Mouse (Mus musculus): ENCODE data around the gene Tpst1. TPM values are rescaled to one million over a fixed set of nuclear protein-coding genes. Genes with fewer than 3 reads are reported as not detected.

Gene Tpst1
- polyA plus RNA-seq, 1 experiment, result 10.9 TPM

GRCm38 (mm10) chr5:130046100-130046499, 27.0 kb upstream of the Tpst1 start:
- no peaks in the 10 kb centered on the region; the same call in 1 of the 2 replicates for H3K4me1 ChIP-seq (ENCODE audit: control insufficient read depth, insufficient read depth, insufficient read length)
- no peak overlapping the region for H3K4me3 ChIP-seq (ENCODE audit: extremely low read depth, insufficient read depth, insufficient read length)
- no peak overlapping the region for H3K27ac ChIP-seq (ENCODE audit: insufficient read depth, low read length)
- WGBS, result 82% methylated on average over 7 of the region's 7 CpGs
- no peaks in the 10 kb centered on the region for H3K27me3 ChIP-seq (ENCODE audit: control insufficient read depth, insufficient read depth, low read length)
- DNase-seq (ENCODE audit: low read depth in 1 of 2, low spot score in 2 of 2), result no peak
- H3K36me3 ChIP-seq (ENCODE audit: control insufficient read depth, insufficient read depth, low read length), result peaks cover 37% of the 10 kb centered on the region
- TF ChIP-seq CTCF (IDR thresholded peaks at IDR 0.05; ENCODE audit: extremely low read depth, insufficient read depth, insufficient read length, insufficient replicate concordance) (no peak), POLR2A (IDR thresholded peaks at IDR 0.05; ENCODE audit: low read depth, low read length) (no peak)

DNA sequence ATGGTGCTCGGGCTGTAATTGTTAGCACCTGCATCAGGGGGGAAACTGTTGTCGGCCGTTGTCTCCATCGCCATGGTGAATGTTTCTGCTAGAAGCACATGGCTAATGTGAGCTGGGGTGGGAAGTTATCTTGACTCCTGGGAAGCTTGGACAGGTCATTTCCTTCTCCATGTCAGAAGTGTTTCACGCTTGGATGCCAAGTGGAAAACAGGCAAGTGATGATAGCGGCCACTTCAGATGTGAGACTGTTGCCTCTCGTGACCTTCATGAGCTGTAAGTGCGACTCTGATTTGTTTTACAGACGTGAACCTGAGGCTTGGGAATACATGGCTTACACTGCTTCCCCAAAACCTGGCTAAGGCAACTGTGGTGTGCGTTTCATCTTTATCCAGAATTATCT, 26.5 kb upstream of the Tpst1 start:
- TF ChIP-seq CTCF (IDR thresholded peaks at IDR 0.05; ENCODE audit: extremely low read depth, insufficient read depth, insufficient read length, insufficient replicate concordance), result no peak
- TF ChIP-seq POLR2A (IDR thresholded peaks at IDR 0.05; ENCODE audit: low read depth, low read length), result no peak
- 93% methylated on average over 10 of the region's 10 CpGs for WGBS
- peaks cover 38% of the 10 kb centered on the region for H3K36me3 ChIP-seq (ENCODE audit: control insufficient read depth, insufficient read depth, low read length)

DNA sequence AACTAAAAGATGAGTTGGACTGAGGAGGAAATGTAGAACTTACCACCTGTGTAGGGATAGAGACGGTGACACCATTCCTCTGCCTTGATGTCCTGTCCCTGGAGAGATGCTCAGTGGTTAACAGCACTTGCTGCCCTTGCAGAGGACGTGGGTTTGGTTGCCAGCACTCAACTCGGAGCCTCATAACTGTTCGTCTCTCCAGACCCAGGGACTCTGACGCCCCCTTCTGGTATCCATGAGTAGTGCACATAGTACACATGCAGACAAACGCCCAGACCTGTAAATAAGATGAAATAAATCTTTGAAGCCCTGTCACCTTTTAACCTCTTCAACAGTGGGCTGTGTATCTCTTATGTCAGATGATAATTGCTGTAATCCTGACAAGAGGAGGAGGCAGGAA, 26.1 kb upstream of the Tpst1 start:
- H3K4me3 ChIP-seq (ENCODE audit: extremely low read depth, insufficient read depth, insufficient read length), result no peak overlapping the region
- H3K36me3 ChIP-seq (ENCODE audit: control insufficient read depth, insufficient read depth, low read length), result peaks cover 39% of the 10 kb centered on the region
- no peaks in the 10 kb centered on the region; the same call in 1 of the 2 replicates for H3K4me1 ChIP-seq (ENCODE audit: control insufficient read depth, insufficient read depth, insufficient read length)
- no peak overlapping the region for H3K27ac ChIP-seq (ENCODE audit: insufficient read depth, low read length)
- no peaks in the 10 kb centered on the region for H3K27me3 ChIP-seq (ENCODE audit: control insufficient read depth, insufficient read depth, low read length)
- TF ChIP-seq POLR2A (IDR thresholded peaks at IDR 0.05; ENCODE audit: low read depth, low read length), result no peak
- peak; percentile 18; the same call in 1 of the 2 replicates for TF ChIP-seq CTCF (IDR thresholded peaks at IDR 0.05; ENCODE audit: extremely low read depth, insufficient read depth, insufficient read length, insufficient replicate concordance)
- WGBS, result 81% methylated on average over 6 of the region's 6 CpGs
- DNase-seq (ENCODE audit: low read depth in 1 of 2, low spot score in 2 of 2), result no peak

More for the DNA sequence above, 26.5 kb upstream of the Tpst1 start:
- H3K4me3 ChIP-seq (ENCODE audit: extremely low read depth, insufficient read depth, insufficient read length), result no peak overlapping the region
- no peaks in the 10 kb centered on the region for H3K27me3 ChIP-seq (ENCODE audit: control insufficient read depth, insufficient read depth, low read length)
- H3K27ac ChIP-seq (ENCODE audit: insufficient read depth, low read length), result no peak overlapping the region
- H3K4me1 ChIP-seq (ENCODE audit: control insufficient read depth, insufficient read depth, insufficient read length), result no peaks in the 10 kb centered on the region; the same call in 1 of the 2 replicates
- no peak for DNase-seq (ENCODE audit: low read depth in 1 of 2, low spot score in 2 of 2)

GRCm38 (mm10) chr5:130048786-130049520, 24.2 kb upstream of the Tpst1 start:
- Histone ChIP-seq H3K27me3 (ENCODE audit: control insufficient read depth, insufficient read depth, low read length) (no peaks in the 10 kb centered on the region), H3K4me3 (ENCODE audit: extremely low read depth, insufficient read depth, insufficient read length) (no peak overlapping the region), H3K27ac (ENCODE audit: insufficient read depth, low read length) (peak overlapping the region; percentile 35), H3K36me3 (ENCODE audit: control insufficient read depth, insufficient read depth, low read length) (peaks cover 30% of the 10 kb centered on the region), H3K4me1 (ENCODE audit: control insufficient read depth, insufficient read depth, insufficient read length) (no peaks in the 10 kb centered on the region; the same call in 1 of the 2 replicates)
- no peak for DNase-seq (ENCODE audit: low read depth in 1 of 2, low spot score in 2 of 2)
- 86% methylated on average over 15 of the region's 15 CpGs for WGBS
- TF ChIP-seq POLR2A (IDR thresholded peaks at IDR 0.05; ENCODE audit: low read depth, low read length) (no peak), CTCF (IDR thresholded peaks at IDR 0.05; ENCODE audit: extremely low read depth, insufficient read depth, insufficient read length, insufficient replicate concordance) (no peak)

- WGBS, result 90% methylated on average over 6 of the region's 6 CpGs
- Histone ChIP-seq H3K27me3 (ENCODE audit: control insufficient read depth, insufficient read depth, low read length) (no peaks in the 10 kb centered on the region), H3K36me3 (ENCODE audit: control insufficient read depth, insufficient read depth, low read length) (peaks cover 28% of the 10 kb centered on the region), H3K4me1 (ENCODE audit: control insufficient read depth, insufficient read depth, insufficient read length) (no peaks in the 10 kb centered on the region; the same call in 1 of the 2 replicates), H3K27ac (ENCODE audit: insufficient read depth, low read length) (no peak overlapping the region), H3K4me3 (ENCODE audit: extremely low read depth, insufficient read depth, insufficient read length) (no peak overlapping the region)
- TF ChIP-seq CTCF (IDR thresholded peaks at IDR 0.05; ENCODE audit: extremely low read depth, insufficient read depth, insufficient read length, insufficient replicate concordance) (no peak), POLR2A (IDR thresholded peaks at IDR 0.05; ENCODE audit: low read depth, low read length) (no peak)
- no peak for DNase-seq (ENCODE audit: low read depth in 1 of 2, low spot score in 2 of 2)
Measured at GRCm38 (mm10) chr5:130050416-130050815, 22.7 kb upstream of the Tpst1 start.

GRCm38 (mm10) chr5:130051073-130051860, 21.9 kb upstream of the Tpst1 start:
- H3K4me1 ChIP-seq (ENCODE audit: control insufficient read depth, insufficient read depth, insufficient read length), result no peaks in the 10 kb centered on the region; the same call in 1 of the 2 replicates
- WGBS, result 93% methylated on average over 15 of the region's 15 CpGs
- peaks cover 26% of the 10 kb centered on the region for H3K36me3 ChIP-seq (ENCODE audit: control insufficient read depth, insufficient read depth, low read length)

More at GRCm38 (mm10) chr5:130051073-130051860, 21.9 kb upstream of the Tpst1 start:
- H3K4me3 ChIP-seq (ENCODE audit: extremely low read depth, insufficient read depth, insufficient read length), result no peak overlapping the region
- DNase-seq (ENCODE audit: low read depth in 1 of 2, low spot score in 2 of 2), result no peak
- TF ChIP-seq POLR2A (IDR thresholded peaks at IDR 0.05; ENCODE audit: low read depth, low read length), result no peak
- TF ChIP-seq CTCF (IDR thresholded peaks at IDR 0.05; ENCODE audit: extremely low read depth, insufficient read depth, insufficient read length, insufficient replicate concordance), result no peak
- H3K27ac ChIP-seq (ENCODE audit: insufficient read depth, low read length), result no peak overlapping the region
- H3K27me3 ChIP-seq (ENCODE audit: control insufficient read depth, insufficient read depth, low read length), result no peaks in the 10 kb centered on the region

Data from spleen, adult 2 months (tissue).